Mouse (Mus musculus) cerebellum, adult 9-11 months (tissue): Measurements from ENCODE around the gene Stxbp3.
"Not testable (repeated sequence)": the region's sequence is repeated elsewhere in the genome, so short reads cannot be mapped to it uniquely, and the experiment has no call there.

Source experiments
- DNase-seq: peaks from one replicate; pipeline ENCODE4 v3.0.0; 2022

Gene Stxbp3

DNA sequence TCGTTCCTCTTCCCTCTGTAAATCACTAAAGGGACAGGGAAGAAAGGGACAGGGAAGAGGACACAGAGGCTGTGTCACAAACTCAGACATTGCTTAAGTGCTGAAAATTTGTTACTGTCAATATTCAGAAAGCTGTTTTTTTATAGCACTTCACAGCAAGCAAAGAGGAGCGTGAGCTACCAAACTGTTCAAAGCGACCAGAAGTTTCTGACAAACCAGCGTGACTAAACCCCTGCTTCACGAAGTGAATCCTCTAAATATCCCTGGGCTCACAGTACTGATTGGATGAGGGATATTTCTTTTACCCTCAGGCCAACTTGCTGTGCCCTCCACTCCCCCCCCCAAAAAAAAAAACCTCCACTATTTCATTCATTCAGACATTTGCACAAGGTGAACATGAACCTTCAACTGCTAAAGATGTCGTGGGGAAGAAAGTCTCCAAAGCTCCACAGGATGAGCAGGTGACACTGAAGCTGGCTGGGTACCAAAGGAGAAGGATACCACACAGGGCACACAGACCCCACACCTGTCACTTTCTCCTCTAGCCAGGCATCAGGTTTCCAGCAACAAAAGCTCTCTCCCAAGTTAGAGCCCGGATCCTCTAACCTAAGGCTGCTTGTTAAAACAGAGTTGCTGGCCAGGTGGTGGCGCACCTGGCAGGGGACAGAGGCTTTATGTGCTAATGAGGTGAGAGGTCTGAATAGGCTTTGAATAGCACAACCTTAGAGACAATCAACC lies 16.2 kb upstream of the Stxbp3 start:
- peak; percentile 53 for DNase-seq

DNA sequence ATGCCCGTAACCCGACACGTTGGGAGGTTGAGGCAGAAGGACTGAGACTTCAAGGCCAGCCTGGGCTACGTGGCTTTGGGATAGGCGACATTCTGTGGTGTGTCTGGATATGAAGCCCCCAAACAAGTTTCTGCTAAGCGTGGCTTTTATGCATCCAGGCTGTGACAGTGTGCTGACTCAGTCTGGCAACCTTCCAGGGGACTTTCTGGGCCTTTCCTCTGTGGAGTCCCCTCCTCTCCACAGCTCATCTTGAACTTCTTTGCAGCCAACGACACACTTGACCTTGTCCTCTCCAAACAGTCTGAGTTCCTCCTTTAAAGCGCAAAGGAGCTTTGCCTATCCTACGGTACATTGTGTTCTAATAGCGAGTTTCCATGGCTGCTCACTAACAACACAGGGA lies 15.5 kb upstream of the Stxbp3 start:
- DNase-seq, result no peak

DNA sequence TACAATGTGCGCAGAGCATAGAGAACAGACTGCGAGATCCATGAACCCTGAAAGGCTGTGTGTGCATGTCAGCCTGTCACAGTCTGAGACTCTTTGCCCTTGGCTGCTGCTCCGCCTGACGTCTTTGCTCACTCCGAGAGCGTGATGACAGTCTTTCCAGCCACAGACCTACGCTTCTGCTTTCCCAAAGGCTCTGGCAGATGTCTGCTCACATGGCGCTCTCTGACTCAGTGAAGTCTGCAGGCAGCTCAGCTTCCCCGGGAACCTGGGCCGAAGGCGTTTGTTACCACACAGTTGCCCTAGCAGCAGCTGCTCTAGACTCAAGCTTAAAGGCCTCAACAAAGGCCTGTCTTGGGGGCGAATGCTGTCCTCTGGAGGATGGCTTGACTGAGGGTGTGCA lies 15.0 kb upstream of the Stxbp3 start:
- DNase-seq, result no peak

DNA sequence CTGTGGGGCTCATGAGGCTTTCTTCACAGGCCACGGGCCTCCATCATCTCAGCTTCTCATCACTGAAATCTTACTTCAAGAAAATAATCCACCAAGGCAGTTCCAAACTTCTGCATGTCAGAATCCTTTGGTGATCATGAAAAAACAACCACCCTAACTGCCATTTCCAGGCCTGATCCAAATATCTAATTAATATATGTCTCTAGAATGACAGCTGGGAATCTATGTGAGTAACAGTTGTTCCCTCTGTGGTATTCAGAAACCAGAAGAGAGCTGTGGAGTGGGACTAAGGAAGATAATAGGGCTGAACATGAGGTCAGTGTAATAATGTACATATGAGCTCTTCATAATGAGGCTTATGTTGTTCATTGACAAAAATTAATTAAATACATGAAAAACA lies 12.9 kb upstream of the Stxbp3 start:
- DNase-seq, result no peak

DNA sequence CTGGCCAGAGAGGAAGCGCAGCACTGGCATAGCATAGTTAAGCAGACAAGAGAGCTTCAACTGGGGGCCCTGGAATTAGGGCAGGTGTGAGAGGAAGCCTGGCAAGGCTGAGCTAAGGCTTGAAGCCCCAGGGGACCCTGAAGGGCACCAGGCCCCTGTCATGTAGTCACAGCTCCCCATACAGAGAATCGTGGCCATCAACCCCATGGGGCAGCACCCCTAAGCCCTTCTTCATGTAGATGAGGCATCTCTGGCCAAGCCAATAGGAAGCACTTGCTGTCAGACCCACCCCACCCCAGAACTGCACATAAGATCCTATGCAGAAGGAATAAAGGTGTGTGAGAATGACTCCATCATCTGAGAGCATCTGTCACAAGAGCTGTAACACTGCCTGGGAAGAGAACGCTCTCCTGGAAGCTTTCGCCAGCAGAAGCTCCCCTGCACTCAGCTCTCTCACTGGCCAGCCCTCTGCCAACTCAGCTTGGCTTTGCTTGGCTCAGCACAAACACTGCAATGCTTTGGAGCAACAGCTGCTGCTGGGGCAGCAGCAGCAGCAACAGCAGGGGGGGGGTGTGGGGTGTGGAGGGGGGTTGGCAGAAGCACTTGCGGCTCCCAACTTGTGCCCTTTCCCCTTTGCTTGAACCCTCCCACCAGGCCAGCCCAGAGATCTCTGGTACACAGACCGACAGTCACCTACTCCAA lies 11.8 kb upstream of the Stxbp3 start:
- no peak for DNase-seq

DNA sequence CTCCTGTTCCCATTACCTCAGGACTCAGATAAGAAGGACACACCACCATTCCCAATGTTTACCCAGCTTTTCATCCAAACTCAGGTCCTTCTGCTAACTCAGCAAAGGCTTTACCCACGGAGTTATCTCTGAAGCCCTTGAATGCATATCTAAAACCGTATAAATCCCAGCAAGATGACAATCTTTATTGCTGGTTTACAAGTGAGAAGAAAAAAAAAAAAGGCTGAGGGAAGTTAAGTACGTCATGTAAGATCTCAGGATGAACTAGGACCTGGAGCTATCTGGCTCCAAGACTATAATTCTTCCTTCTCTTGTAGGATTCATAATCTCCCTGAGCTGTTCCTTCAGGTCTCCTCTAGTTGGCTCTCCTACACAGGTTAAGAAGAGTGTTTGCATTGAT lies 11.2 kb upstream of the Stxbp3 start:
- DNase-seq, result no peak

DNA sequence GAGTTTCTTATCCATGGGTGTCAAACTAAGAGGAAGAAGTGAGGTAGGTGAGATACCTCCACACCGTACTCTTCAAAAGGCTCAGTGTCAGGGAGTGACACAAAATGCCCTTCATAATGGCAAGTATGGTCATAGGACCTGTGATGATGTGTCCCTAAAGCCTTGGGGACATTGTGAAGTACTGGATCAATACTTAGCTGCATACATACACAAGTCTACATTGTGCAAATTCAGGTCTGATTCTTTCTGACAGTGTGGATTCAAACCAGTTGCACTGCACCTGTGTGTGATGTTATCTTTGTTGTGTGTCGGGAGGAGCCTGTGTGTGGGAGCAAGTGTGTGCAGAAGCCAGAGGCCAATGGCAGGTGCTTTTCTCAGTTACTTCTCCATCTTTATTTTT lies 10.7 kb upstream of the Stxbp3 start:
- DNase-seq, result no peak

DNA sequence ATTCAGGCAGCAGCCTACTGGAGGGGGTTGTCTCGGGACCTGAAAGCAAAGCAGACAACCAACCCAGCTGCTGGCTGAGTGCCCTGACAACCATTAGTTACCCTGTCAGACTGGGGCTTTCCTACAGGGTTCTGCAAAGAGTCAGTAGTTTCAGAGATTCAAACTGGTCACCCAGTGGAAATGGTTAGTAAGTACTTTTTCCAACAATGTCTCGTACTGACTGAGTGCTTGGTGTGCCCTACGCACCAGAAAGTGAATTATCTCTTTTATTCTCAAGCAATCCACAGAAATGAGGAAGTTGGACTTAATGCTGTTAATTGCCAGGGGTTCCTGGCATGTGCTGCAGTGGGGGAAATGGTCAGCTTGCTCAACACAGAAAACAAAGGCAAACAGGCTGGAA lies 10.2 kb upstream of the Stxbp3 start:
- DNase-seq, result no peak

DNA sequence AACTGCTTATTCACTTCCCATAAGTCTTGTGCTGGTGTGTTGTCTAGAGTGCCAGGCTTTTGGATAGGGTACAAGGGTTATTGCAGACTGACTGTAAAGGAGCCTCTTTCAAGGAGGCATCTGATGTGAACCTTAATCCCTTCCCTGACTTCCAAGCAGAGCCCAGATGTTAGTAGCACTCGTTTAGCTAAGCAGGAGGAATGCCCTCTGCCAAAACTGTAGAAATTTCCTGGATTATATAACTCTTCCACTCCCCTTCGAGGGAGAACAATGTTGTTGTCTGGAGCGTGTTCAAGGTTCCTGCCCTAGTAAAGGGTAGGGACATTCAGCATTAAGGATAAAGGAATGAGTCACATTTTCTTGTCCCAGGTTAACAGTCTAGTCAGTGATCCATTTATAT lies 6.3 kb upstream of the Stxbp3 start:
- DNase-seq, result no peak

DNA sequence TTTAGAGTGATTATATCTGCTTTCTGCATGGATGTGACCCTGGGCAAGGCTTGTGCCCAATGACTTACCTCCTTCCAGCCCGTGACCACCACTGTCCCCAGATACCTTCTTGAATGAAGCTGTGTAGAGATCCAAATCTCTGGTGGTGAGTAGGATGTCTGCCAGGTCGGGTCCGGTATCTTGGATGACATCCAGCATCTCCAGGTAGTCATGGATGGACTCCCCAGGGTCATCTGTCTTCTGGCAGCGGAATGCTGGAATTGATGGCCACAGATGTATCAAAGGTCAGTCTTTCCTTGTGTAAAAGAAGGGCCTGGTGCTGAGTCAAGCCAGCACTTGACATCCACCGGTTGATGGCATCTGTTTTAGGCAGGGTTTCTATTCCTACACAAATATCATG lies 4.2 kb upstream of the Stxbp3 start:
- DNase-seq, result no peak

DNA sequence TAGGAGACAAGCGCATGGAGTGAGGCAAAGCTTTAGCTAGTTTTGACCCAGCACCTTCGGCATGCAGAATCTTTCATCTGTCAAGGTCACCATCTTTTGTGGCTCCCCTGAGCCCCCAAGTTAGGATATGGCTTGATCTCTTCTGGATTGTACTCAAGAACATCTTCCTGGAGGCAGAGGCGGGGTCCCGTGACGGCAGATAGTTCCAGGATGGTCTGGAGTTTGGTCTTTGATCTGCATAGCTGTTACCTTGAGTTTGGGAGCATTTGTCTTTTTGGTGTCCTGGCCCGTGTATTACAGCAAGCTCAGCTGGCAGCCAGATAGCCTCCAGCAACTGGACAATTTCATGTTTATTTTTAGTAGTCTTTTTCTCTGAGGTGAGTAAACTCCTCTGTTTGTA lies 3.7 kb upstream of the Stxbp3 start:
- DNase-seq, result no peak

DNA sequence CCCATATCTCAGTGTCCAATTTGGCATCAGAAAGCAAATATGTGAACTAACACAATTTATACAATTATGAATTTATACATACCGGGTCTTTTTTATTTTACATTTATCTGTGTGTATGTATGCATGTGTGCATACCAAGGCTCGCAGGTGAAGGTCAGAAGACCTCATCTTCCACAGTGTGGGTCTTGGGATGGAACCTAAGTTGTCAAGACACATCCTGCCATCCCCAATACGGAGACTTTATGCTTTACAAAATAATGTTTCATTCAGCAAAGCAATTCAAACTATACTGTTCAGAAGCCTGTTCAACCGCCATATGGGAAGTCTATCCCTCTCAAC lies 359 bp upstream of the Stxbp3 start:
- DNase-seq, result no peak

DNA sequence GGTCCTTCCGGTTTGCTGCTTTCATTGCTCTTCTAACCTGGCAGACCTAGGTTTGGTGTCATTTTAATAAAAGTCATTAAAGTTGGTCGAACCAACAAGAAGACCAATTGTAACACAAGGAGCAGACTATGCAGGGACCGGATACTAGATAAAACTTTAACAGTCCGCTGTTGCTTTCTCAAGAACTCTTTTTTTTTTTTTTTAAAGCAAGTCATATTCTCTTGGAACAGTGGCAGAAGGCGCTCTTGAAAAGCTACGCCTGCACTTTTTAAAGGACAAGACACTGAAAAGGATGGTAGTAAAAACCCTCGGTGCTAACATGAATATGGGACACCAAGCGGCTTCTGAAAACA lies 703 bp downstream of the Stxbp3 start:
- no peak for DNase-seq

DNA sequence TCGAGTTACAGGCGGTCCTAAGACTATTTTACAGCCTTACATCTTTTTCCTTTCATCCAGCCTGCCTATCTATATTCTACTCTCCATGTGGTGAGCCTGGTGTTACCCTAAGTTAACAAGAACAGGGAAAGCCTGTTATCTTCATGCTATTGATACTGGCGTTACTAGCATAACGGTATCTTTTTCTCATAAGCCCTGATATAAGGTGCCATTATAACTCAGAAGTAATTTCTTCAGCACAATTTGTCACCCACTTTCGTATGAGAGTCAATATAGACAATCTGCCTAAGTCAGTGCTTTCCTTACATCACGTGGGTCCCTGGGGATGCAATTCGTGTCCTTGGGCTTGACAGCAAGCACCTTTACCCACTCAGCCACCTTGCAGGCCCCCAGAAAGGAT lies 1.3 kb downstream of the Stxbp3 start:
- no peak for DNase-seq

DNA sequence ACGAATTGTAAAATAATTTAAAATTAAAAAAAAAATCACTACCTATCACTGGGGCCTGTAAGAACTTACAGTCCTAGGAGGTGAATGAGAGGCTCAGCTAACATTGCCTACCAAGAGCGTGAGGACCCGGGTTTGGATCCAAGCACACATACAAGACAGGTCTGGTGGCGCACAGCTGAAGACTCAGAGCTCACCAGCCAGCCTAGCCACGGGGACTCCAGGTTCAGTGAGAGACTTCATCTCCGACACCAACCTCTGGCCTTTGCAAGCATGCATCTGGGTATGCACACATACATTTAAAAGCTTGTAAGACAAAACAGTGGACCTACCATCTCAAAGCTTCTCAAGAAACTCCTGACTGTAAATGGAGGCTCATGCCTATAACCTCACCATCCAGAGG lies 3.4 kb downstream of the Stxbp3 start:
- no peak for DNase-seq

DNA sequence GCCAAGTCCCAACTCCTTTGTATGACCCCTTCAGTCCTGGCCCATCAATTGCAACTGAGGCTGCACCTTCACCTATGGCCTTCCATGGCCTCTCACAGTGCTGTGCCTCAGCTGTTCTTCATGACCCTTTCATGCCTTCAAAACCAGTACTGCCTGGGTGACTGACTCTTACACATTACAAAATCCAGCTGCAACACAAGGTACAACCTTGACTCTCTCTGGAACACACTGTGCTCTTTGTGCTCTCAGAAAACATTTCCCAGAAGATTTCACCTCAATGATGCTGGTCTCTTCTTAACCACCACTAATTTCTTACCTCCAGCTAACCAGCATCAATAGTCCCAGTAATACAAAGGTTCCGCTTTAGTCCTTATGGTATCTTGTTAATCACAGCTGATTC lies 6.6 kb downstream of the Stxbp3 start:
- DNase-seq, result not testable (repeated sequence)

DNA sequence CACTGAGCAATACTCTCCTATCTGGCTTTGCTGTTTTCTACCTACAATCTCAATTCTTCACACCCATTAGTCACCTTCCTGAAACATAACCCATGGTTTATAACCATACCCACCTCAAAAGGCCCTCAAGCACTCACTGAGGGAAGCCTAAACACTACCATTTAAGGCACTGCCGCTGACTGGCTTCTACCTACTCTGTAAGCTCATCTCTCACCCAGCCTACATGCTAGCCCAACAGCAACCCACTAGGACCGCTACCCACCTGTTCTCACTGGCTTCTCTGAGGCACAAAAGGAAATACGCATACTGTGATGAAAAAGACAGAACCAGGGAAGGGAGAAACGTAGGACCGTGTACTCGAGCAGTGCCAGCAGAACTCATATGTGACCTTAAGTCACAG lies 8.6 kb downstream of the Stxbp3 start:
- DNase-seq, result no peak

DNA sequence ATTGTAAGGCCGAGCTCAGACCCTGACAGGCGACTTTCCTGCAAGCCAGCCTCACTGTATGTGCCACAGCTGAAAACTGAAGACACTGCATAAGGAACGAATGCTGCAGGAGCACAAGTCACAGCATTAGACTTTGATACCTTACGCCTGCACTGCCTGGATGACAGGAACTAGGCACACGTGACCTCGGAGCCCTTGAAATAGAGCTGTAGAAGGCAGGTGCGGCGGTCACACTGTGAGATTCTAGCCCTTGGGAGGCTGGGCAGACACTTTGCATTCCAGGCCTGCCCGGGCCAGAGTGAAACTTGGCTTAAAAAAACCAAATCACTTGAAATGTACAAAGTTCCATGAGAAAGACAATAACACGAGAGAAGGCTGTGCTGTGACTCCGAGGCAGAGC lies 9.8 kb downstream of the Stxbp3 start:
- DNase-seq, result no peak

DNA sequence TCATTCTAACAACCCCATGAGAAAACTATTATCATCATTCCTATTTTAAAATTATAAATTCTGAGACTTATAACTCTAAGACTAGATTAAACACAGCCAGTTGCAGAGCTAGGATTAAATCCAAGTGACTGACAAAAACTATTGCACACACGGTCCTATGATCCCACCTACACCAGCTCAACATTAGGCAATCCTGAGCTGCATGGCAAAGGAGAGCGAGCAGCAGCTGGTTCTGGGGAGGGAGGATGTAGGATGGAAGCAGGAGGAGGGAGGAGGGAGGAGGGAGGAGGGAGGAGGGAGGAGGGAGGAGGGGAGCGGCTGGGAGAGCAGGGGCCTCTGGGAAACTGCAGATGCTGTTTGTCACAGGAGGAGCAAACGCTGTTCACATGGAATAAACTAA lies 24.7 kb downstream of the Stxbp3 start:
- DNase-seq, result no peak

DNA sequence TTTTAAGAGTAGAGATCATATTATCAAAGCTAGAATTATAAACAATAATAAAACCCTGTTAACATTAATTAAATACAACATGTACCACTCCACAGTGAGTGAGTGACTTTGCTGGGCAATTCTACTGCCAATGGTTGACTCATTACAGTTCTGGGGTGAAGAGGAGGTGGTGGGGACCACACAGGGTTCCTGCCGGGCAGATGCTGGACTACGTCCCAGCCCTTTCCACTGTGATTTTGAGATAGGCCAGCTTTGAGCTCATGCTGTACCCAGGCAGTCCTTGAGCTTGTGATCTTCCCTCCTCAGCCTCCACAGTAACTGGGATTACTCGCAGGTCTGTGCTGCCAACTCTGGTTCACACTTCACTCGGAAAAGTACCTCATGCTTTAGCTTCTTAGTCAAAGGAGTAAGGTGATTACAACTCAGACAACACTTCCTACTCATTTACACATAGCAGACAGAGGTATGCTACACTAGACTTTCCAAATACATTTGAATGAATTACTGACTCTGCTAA lies 29.5 kb downstream of the Stxbp3 start:
- DNase-seq, result no peak

DNA sequence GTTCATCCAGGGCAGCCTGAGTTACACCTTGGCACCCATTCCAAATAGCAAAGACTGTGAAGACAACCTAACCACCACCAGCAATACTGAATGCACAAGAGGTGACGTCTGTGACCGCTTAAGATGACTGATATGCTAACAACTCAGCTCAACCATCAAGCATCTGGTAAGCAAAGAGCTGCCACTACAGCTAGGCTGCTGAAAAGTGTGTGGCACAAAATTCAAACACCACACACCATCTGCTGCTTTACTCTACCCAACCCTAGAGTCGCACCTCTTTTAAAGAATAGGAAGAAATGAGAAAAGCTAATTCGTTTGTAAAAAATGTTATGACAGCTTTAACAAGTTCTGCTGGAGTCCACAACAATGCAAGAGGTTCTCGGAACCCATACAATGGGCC lies 34.7 kb downstream of the Stxbp3 start:
- DNase-seq, result no peak

DNA sequence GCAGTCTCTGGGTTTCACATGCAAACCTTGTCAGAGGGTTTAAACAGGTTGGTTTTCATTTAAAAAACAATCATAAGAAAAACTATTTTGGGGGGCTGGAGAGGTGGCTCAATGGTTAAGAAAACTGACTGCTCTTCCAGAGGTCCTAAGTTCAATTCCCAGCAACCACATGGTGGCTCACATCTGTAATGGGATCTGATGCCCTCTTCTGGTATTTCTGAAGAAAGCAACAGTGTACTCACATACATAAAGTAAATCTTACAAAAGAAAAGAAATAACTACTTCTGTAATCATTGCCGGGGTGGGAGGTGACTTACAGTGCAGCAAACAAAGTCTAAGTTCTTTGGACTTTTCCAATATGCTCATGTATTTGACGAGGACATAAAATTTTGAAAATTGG lies 42.0 kb downstream of the Stxbp3 start:
- DNase-seq, result no peak

DNA sequence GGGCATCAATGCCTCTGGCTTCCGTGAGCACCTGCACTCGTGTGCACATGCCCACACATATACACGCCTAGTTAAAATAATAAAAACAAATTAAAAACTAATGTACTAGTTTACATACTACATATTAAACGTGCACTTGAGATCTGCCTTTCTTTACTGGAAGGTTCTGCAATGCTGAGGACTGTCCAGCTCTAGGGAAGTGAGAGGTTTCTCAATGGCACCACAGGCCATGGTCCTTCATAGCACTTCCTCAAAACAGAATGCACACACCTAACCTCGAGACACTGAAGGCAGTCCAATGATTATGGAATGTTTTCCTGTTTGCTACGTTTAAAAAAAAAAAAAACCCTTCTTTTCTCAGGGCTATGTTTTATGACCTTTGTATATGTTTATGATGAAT lies 42.6 kb downstream of the Stxbp3 start:
- no peak for DNase-seq

DNA sequence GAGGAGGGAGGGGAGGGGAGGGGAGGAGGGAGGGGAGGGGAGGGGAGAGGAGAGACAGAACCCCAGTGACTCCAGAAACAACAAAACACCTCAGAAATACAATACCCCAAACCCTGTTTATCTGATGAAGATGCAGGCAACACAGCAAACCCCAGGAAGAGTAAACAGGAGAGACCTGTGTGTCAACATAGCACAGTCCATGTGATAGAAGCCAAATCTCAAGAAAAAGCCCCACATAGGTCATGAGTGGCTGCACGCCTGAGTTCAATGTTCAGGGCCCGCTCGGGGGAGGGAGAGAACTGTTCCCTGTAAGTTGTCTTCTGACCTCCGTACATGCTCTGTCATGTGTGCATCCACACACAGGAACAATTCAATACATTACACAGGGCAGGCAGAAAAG lies 43.9 kb downstream of the Stxbp3 start:
- no peak for DNase-seq
